Mouse (Mus musculus) kidney, adult 2 months (tissue): ENCODE data around the gene Galnt2.

Experiments
- CTCF ChIP-seq: fragments of 200-500 bp; conservative IDR thresholded peaks from 2 replicates; pipeline ENCODE4 v1.5.1; 2011; ENCODE audit warnings: low read depth, mild to moderate bottlenecking, control low read depth, low read length, moderate library complexity, mixed read lengths; ENCODE audit not compliant: insufficient read depth, insufficient read length
- POLR2A ChIP-seq: fragments of 200-500 bp; IDR thresholded peaks from one replicate; pipeline ENCODE4 v1.6.1; 2011; ENCODE audit warnings: low read depth, low read length, control low read depth

DNA sequence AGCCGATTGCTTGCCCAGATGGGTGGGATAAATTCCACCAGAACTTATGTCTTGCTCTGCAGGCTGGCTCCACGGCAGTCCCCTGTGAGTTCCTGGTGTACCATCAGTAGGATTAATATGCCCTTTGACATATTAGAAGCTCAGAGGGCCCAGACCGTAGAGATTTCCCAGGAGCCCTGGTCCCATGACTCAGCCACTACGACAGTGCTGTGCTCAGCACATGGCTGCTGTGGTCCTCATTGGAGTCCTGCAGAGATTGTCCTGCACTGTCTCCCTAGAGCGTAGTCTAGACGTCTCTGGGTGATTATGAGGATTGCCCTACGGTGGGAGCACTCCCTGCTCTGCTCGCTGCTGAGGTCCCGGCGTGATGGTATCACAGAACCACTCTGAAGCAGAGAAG, 63.7 kb downstream of the Galnt2 start:
- TF ChIP-seq POLR2A (no peak), CTCF (no peak)
